Mouse (Mus musculus) right cerebral cortex, postnatal 4 days (tissue): Measurements from ENCODE around the gene Cttnbp2.

Experiments used
- DNase-seq: peaks from one replicate; pipeline ENCODE4 v3.0.0-alpha.2; 2022

The Cttnbp2 gene

GRCm38 (mm10) chr6:18466227-18466626 lies 48.4 kb downstream of the Cttnbp2 start:
- DNase-seq = no peak

DNA sequence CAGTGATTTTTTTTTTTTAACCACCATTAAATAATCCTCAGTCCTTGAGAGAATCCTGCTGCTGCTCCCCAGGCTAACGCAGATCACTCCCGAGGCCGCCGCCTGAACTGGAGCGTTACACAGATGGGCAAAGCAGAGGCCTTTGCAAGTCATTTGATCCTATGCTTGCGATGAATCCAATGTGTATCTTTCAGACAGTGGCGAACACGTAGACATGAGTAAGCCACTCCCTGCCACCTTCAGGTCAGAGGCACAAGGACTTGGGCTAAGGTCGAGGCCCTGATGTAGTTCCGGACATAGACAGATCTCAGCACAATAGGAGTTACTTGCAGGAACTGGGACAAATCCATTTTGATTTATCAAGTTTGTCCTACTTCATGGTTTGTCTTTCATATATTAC lies 49.0 kb downstream of the Cttnbp2 start:
- DNase-seq = no peak

DNA sequence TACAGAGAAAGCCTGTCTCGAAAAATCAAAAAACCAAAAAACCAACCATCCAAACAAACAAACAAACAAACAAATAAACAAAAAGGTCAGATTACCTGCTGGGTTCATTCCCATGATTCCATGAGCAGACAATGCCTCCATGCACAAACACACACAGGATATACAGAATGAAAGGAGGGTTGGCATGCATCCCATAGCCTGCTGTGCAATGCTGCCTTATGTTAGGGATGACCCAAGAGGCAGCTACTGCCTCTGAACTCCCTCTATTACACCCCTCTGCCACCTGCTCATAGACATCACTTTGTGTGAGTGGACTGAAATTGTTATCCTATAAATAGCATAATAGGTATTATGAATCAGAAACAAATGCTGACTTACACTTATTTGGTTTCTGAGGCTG lies 55.0 kb downstream of the Cttnbp2 start:
- no peak for DNase-seq

GRCm38 (mm10) chr6:18450551-18451193 lies 64.0 kb downstream of the Cttnbp2 start:
- no peak for DNase-seq

- DNase-seq = no peak
These were observed 66.6 kb downstream of the Cttnbp2 start for GRCm38 (mm10) chr6:18448078-18448477.

GRCm38 (mm10) chr6:18446917-18447316 lies 67.7 kb downstream of the Cttnbp2 start:
- no peak for DNase-seq

DNA sequence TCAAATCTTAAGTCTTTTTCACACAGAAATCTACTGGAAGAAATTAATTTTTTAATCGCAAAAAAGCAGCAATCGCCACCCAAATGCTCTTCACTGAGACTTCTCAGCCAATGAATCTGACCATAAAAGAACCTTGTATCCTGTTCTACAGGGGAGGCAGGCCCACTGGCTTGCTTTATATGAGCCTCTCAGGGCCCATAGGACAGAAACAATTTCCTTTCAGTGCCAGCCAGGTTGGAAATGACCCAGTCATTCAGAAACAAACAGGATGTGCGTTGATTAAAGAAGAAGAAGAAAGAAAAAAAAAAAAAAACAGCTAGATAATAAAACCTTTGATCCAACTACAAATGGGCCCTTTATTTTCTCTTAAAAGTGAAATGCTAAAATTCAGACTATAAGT lies 68.3 kb downstream of the Cttnbp2 start:
- no peak for DNase-seq

DNA sequence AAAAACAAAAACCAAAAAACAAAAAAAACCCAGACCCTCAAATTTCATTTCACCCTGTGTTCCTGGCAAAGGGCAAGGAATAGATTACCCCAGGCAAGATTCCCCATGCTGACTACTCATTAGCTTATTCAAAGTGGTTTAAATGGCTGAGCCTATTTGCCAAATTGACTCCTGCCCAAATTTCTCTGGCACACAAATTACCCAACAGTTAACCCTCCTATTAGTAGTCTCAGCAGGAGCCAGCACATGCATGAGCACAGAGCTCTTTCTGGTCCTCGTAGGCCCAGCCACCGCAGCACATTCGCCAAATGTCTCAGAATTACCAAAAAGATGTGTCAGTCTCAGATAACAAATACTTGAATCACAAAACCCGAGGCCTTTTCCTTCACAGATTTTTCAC lies 68.9 kb downstream of the Cttnbp2 start:
- peak; percentile 29 for DNase-seq

DNA sequence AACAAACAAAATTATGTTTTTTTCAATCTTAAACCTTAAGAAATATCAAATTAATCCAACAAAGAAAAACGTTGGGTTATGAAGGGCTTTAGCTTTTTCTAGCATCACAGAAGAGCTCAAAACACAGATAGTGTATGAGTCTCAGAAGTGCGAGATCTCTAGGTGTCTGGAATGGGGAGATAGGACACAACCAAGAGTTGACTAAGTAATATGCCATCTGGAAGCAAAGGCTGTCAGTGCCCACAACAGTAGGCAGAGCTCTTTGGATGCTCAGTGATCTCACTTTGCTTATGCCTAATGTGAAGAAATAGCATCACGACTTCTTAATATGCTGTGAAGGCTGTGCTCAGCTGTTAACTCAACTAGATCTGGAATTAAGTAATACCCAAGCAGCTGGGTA lies 72.3 kb downstream of the Cttnbp2 start:
- no peak for DNase-seq

DNA sequence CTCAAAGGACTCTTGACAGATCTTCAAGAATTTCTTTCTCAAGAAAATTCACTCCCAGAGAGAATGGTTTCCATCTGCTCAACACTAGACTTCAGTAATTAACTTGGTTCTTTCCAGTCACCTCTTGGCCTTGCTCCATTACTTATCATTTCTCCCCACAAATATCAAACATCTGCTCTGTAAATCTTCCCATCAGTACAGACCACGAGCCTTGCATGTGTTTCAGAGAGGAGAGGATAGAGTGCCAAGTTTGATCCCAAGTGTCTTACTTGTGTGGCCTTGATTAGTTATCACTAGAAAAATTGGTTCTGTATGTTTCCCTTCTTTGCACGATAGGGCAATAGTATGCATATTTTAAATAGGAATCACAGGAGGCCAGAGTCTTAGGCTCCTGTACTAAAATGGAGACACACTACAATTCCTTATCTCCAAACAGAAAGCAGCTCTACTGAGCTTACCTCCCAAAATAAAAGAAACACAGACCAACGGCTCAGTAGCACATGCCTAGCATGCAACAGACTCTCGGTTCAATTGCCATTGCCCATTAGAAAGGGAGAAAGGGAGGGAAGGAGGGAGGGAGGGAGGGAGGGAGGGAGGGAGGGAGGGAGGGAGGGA lies 73.6 kb downstream of the Cttnbp2 start:
- no peak for DNase-seq

DNA sequence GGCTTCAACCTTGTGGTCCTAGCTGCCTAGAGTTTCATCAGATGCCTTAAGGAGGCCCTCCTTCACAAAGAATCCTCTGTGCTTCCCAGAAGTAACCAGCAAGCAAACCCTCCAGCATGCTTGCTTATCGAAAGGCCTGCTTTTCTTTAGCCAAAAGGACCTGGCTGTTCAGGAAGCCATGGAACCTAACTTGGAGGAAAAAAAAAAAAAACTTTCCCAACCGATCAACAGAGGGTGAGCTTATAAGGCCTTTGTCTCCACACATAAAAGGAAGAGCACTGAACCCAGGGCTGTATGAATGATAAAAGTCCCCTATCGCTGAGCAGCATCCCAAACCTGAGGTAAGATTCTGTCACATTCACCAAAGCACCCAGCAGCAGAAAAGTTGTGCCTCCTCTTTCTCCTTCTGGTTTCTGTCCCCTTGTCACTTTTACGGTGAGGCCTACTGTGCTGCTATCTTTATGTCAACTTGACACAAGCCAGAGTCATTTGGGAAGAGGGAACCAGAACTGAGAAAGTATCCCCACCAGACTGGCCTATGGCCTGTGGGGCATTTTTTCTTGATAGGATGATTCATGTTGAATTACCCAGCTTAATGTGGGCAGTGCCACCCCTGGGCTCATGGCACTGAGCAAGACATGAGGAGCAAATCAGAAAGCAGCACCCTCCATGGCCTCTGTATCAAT lies 78.4 kb downstream of the Cttnbp2 start:
- DNase-seq = no peak

- DNase-seq = no peak
These were observed 79.7 kb downstream of the Cttnbp2 start for GRCm38 (mm10) chr6:18434828-18435531.

- no peak for DNase-seq
These were observed 80.3 kb downstream of the Cttnbp2 start for GRCm38 (mm10) chr6:18434355-18434754.

DNA sequence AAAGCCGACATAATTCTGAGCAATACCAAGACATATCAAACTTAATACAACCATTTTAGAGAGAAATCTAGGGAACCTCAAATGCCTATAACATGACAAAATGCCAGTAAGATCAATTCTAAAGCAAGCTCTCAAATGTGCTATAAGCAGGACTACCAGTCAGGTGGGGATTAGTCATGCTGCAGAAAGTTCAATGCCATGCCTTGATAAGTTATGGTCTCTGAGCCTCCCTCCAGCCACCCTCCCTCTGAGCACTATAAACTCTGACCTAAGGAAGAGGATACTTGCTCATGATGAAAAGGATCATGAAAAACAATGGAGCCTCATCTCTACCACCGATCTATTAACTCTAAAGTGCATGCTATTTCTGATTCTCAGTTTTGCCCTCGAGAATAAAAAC lies 82.3 kb downstream of the Cttnbp2 start:
- DNase-seq = no peak

DNA sequence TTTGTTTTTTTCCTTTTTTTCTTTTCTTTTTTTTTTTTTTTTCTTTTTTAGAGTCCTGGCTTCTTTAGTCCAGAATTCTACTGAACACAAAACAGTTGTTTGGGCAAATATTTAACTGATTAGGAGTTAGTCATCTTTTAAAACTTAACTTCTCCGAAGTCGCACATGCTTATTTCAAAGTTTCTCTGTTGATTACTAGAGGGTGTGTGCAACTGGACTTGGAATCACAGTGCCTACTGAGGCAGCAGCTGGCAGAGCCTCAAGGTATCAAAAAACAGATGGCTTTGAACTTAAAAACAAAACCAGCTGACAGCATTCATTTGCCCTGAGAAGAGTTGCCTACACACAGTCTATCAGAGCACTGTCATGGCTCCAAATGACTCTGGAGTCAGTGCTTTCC lies 82.8 kb downstream of the Cttnbp2 start:
- no peak for DNase-seq

GRCm38 (mm10) chr6:18430062-18430461 lies 84.6 kb downstream of the Cttnbp2 start:
- DNase-seq = no peak

DNA sequence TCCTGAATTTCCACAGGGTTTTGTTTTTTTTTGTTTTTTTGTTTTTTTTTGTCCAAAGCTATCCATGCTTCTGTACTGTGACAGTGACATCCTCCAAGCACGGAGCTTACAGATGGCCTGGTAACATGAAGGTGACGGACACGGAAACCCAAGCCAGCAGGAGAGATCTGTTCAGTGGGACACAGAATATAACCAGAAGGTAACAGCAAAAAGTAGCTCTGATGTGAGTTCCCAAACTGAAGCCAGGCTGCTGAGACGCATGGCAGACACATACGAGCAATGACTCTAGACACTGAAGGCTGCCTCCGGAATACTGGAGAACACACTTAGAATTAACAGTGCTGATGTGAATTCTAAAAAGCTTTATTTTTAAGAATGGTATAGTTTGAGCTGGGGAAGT lies 89.8 kb downstream of the Cttnbp2 start:
- DNase-seq = peak; percentile 4

DNA sequence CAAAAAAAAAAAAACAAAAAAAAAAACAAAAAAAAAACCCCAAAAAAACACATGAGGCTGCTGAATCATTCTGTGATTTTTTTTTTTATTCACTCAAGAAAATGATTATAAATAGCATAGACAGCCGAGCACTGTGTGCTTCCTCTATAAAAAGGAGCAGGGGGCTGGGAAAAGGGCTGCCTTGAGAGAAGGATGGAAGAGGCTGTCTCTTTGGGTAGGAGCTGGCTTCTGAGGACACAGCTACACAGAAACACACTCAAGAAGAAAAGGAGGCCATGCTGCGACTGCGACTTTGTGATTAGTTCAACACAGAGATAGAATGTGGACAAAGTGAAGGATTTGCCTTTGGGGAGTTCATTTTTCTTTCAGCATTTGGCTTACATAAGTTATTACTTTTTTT lies 90.3 kb downstream of the Cttnbp2 start:
- no peak for DNase-seq

GRCm38 (mm10) chr6:18423112-18423511 lies 91.5 kb downstream of the Cttnbp2 start:
- DNase-seq = no peak

- no peak for DNase-seq
These were observed 93.1 kb downstream of the Cttnbp2 start for GRCm38 (mm10) chr6:18421561-18421960.

DNA sequence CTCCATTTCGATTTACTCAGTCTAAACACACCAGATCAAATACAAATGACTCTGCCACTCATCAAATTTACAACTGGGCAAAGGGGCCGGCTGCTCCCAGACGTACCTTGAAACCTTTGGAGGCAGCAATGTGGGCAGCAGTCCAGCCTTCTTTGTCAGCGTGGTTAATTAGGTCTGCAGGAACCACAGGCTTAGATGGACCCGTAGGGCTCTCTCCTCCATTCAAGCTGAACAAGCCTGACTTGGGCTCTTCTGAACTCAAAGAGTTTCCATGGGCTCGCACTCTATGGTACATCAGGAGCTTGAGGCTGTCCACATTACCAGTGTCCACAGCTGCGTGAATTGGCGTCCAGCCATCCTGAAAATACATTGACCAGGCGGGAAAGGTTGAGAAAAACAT lies 94.0 kb downstream of the Cttnbp2 start:
- DNase-seq = no peak

DNA sequence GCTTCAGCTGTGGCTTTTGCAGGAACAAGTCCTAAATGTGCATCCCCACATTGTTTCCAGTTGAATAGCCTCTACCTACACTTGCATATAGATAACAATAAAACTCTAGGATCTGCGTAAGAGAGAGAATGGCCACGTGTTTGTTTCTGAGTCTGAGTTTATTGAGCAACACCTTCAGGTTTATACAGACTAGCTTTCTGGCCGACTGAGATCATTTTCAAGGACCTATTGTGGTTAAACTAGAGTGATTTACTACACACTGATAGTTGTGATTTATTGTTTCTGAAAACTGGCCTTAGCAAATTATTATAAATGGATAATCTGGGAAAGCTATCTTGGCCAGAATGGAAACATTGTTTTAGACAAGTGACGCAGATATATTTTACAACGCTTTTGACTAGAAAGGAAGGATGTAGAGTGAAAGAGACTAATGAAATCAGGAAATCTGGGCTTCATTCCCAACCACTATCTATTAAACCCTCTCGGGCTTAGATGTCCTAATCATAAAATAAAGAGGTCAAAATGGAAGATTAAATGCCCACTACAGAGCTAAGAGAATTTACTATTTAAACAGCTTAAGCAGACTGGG lies 96.7 kb downstream of the Cttnbp2 start:
- DNase-seq = no peak

GRCm38 (mm10) chr6:18415961-18416360 lies 98.7 kb downstream of the Cttnbp2 start:
- DNase-seq = no peak
